Mouse (Mus musculus): ENCODE data around the gene Nfam1. TPM values are rescaled to one million over a fixed set of nuclear protein-coding genes. Genes with fewer than 3 reads are reported as not detected.

Gene Nfam1
- total and polyA plus RNA-seq, 3 experiments, result 0.04 to 0.81 (median 0.20) TPM

GRCm38 (mm10) chr15:82996431-82996830, 36.7 kb downstream of the Nfam1 start:
- no peak overlapping the region for H3K9ac ChIP-seq (ENCODE audit: insufficient read depth, low read depth)
- TF ChIP-seq RCOR1 (conservative IDR thresholded peaks at IDR 0.05; ENCODE audit: low read depth, low read length) (no peak), CHD2 (IDR thresholded peaks at IDR 0.05; ENCODE audit: low read length) (no peak), RAD21 (IDR thresholded peaks at IDR 0.05; ENCODE audit: low read depth, low read length) (no peak)
- dilution Hi-C loops (cut with MboI; ENCODE audit: extremely low pct_ligation_motif_present, extremely low pct_unique_long_range_greater_than_20kb, low sequenced_read_pairs) (no loop called here), in situ Hi-C loops (cut with MboI; ENCODE audit: low pct_ligation_motif_present, low pct_unique_long_range_greater_than_20kb, low sequenced_read_pairs) (no loop called here)
- H3K4me1 ChIP-seq (ENCODE audit: control insufficient read depth in 1 of 2, insufficient read depth in 2 of 2), result peaks cover 22 to 98% of the 10 kb centered on the region in 2 experiments
- H3K27ac ChIP-seq (ENCODE audit: insufficient read depth, low read depth), result no peak overlapping the region
- no peaks in the 10 kb centered on the region for H3K27me3 ChIP-seq (replicated peaks)
- H3K36me3 ChIP-seq (replicated peaks in 1 of 2; ENCODE audit: control insufficient read depth in 1 of 2, insufficient read depth in 1 of 2, low read length in 1 of 2), result no peaks in the 10 kb centered on the region
- no peaks in the 10 kb centered on the region for H3K9me3 ChIP-seq (replicated peaks; ENCODE audit: low read length)
- H3K79me2 ChIP-seq (replicated peaks; ENCODE audit: control insufficient read depth, extremely low read depth, insufficient read depth, poor library complexity, severe bottlenecking), result no peaks in the 10 kb centered on the region
- H3K4me2 ChIP-seq (ENCODE audit: insufficient read depth, low read depth, poor library complexity, severe bottlenecking), result no peak overlapping the region
- H3K4me3 ChIP-seq (replicated peaks in 1 of 3; ENCODE audit: low read depth in 2 of 3, low read length in 2 of 3, poor library complexity in 1 of 3), result no peak overlapping the region
- no peak for DNase-seq (ENCODE audit: extremely low read depth)

GRCm38 (mm10) chr15:82995239-82995638, 37.9 kb downstream of the Nfam1 start:
- DNase-seq (ENCODE audit: extremely low read depth), result no peak
- no peaks in the 10 kb centered on the region for H3K79me2 ChIP-seq (replicated peaks; ENCODE audit: control insufficient read depth, extremely low read depth, insufficient read depth, poor library complexity, severe bottlenecking)
- no peaks in the 10 kb centered on the region for H3K9me3 ChIP-seq (replicated peaks; ENCODE audit: low read length)
- no peak overlapping the region for H3K4me3 ChIP-seq (replicated peaks in 1 of 3; ENCODE audit: low read depth in 2 of 3, low read length in 2 of 3, poor library complexity in 1 of 3)
- H3K36me3 ChIP-seq (replicated peaks in 1 of 2; ENCODE audit: control insufficient read depth in 1 of 2, insufficient read depth in 1 of 2, low read length in 1 of 2), result no peaks in the 10 kb centered on the region
- no peak overlapping the region for H3K27ac ChIP-seq (ENCODE audit: insufficient read depth, low read depth)
- no peak overlapping the region for H3K4me2 ChIP-seq (ENCODE audit: insufficient read depth, low read depth, poor library complexity, severe bottlenecking)
- H3K4me1 ChIP-seq (ENCODE audit: control insufficient read depth in 1 of 2, insufficient read depth in 2 of 2), result peaks cover 17 to 96% of the 10 kb centered on the region in 2 experiments
- dilution Hi-C loops (cut with MboI; ENCODE audit: extremely low pct_ligation_motif_present, extremely low pct_unique_long_range_greater_than_20kb, low sequenced_read_pairs) (no loop called here), in situ Hi-C loops (cut with MboI; ENCODE audit: low pct_ligation_motif_present, low pct_unique_long_range_greater_than_20kb, low sequenced_read_pairs) (no loop called here)
- H3K9ac ChIP-seq (ENCODE audit: insufficient read depth, low read depth), result no peak overlapping the region
- TF ChIP-seq TCF12 (IDR thresholded peaks at IDR 0.05; ENCODE audit: low read depth, low read length), result no peak
- no peaks in the 10 kb centered on the region for H3K27me3 ChIP-seq (replicated peaks)

GRCm38 (mm10) chr15:82992911-82993310, 40.2 kb downstream of the Nfam1 start:
- no peak overlapping the region for H3K27ac ChIP-seq (ENCODE audit: insufficient read depth, low read depth)
- no peaks in the 10 kb centered on the region for H3K27me3 ChIP-seq (replicated peaks)
- TF ChIP-seq MEF2A (IDR thresholded peaks at IDR 0.05; ENCODE audit: borderline replicate concordance, low read depth, low read length) (no peak), MXI1 (IDR thresholded peaks at IDR 0.05; ENCODE audit: low read depth, low read length) (no peak), ZMIZ1 (IDR thresholded peaks at IDR 0.05; ENCODE audit: low read depth, low read length) (no peak), EP300 (IDR thresholded peaks at IDR 0.05; ENCODE audit: low read length) (no peak), ELF1 (IDR thresholded peaks at IDR 0.05; ENCODE audit: low read depth, low read length) (no peak), SIN3A (IDR thresholded peaks at IDR 0.05; ENCODE audit: low read length) (no peak), RAD21 (IDR thresholded peaks at IDR 0.05; ENCODE audit: low read depth, low read length) (no peak), CHD2 (IDR thresholded peaks at IDR 0.05; ENCODE audit: low read length) (no peak), MAZ (IDR thresholded peaks at IDR 0.05; ENCODE audit: low read depth, low read length) (no peak), USF2 (conservative IDR thresholded peaks at IDR 0.05; ENCODE audit: low read depth, low read length) (no peak), IRF4 (IDR thresholded peaks at IDR 0.05; ENCODE audit: low read depth, low read length) (no peak), ZNF384 (IDR thresholded peaks at IDR 0.05; ENCODE audit: low read depth, low read length) (no peak; the same call in 1 of the 2 replicates), RCOR1 (conservative IDR thresholded peaks at IDR 0.05; ENCODE audit: low read depth, low read length) (no peak), ETS1 (conservative IDR thresholded peaks at IDR 0.05; ENCODE audit: low read depth, low read length) (no peak), E2F4 (IDR thresholded peaks at IDR 0.05; ENCODE audit: insufficient replicate concordance, low read depth, low read length) (no peak), TBP (conservative IDR thresholded peaks at IDR 0.05; ENCODE audit: low read depth, low read length) (no peak), UBTF (IDR thresholded peaks at IDR 0.05; ENCODE audit: low read depth, low read length) (no peak), JUN (IDR thresholded peaks at IDR 0.05; ENCODE audit: insufficient read depth, low read depth, low read length) (no peak), KAT2A (IDR thresholded peaks at IDR 0.05; ENCODE audit: insufficient replicate concordance, low read length) (no peak), CTCF (conservative IDR thresholded peaks at IDR 0.05 in 1 of 2, IDR thresholded peaks at IDR 0.05 in 1 of 2; ENCODE audit: low read depth in 2 of 2, low read length in 2 of 2) (no peak)
- H3K4me2 ChIP-seq (ENCODE audit: insufficient read depth, low read depth, poor library complexity, severe bottlenecking), result no peak overlapping the region
- H3K9me3 ChIP-seq (replicated peaks; ENCODE audit: low read length), result no peaks in the 10 kb centered on the region
- peaks cover 7 to 85% of the 10 kb centered on the region in 2 experiments for H3K4me1 ChIP-seq (ENCODE audit: control insufficient read depth in 1 of 2, insufficient read depth in 2 of 2)
- no peaks in the 10 kb centered on the region for H3K79me2 ChIP-seq (replicated peaks; ENCODE audit: control insufficient read depth, extremely low read depth, insufficient read depth, poor library complexity, severe bottlenecking)
- in situ Hi-C loops (cut with MboI; ENCODE audit: low pct_ligation_motif_present, low pct_unique_long_range_greater_than_20kb, low sequenced_read_pairs), result loop anchor here (5.0 kb wide), 1 partner anchor 34 kb away; no protein-coding TSS in a partner anchor
- H3K4me3 ChIP-seq (replicated peaks in 1 of 3; ENCODE audit: low read depth in 2 of 3, low read length in 2 of 3, poor library complexity in 1 of 3), result no peak overlapping the region
- no peak overlapping the region for H3K9ac ChIP-seq (ENCODE audit: insufficient read depth, low read depth)
- DNase-seq (ENCODE audit: extremely low read depth), result peak; percentile 56
- dilution Hi-C loops (cut with MboI; ENCODE audit: extremely low pct_ligation_motif_present, extremely low pct_unique_long_range_greater_than_20kb, low sequenced_read_pairs), result no loop called here
- no peaks in the 10 kb centered on the region for H3K36me3 ChIP-seq (replicated peaks in 1 of 2; ENCODE audit: control insufficient read depth in 1 of 2, insufficient read depth in 1 of 2, low read length in 1 of 2)
